Mouse (Mus musculus): ENCODE data around the gene Mllt6.
"Not testable (repeated sequence)": the region's sequence is repeated elsewhere in the genome, so short reads cannot be mapped to it uniquely, and the experiment has no call there.

The Mllt6 gene

GRCm38 (mm10) chr11:97644834-97645233 lies 18.4 kb upstream of the Mllt6 start:
- DNase-seq (ENCODE audit: low read depth, low spot score): peak; percentile 81

GRCm38 (mm10) chr11:97648541-97648940 lies 14.7 kb upstream of the Mllt6 start:
- DNase-seq (ENCODE audit: low read depth, low spot score): not testable (repeated sequence)

- peak; percentile 76 for DNase-seq (ENCODE audit: low read depth, low spot score)
These were observed 12.9 kb upstream of the Mllt6 start for GRCm38 (mm10) chr11:97650341-97650740.

GRCm38 (mm10) chr11:97653376-97653775 lies 9.8 kb upstream of the Mllt6 start:
- DNase-seq (ENCODE audit: low read depth, low spot score): not testable (repeated sequence)

- no peak for DNase-seq (ENCODE audit: low read depth, low spot score)
These were observed 9.0 kb upstream of the Mllt6 start for GRCm38 (mm10) chr11:97654210-97654609.

- DNase-seq (ENCODE audit: low read depth, low spot score): no peak
These were observed 6.8 kb upstream of the Mllt6 start for GRCm38 (mm10) chr11:97656269-97656971.

GRCm38 (mm10) chr11:97657184-97657945 lies 5.8 kb upstream of the Mllt6 start:
- no peak for DNase-seq (ENCODE audit: low read depth, low spot score)

GRCm38 (mm10) chr11:97657967-97658366 lies 5.2 kb upstream of the Mllt6 start:
- DNase-seq (ENCODE audit: low read depth, low spot score): not testable (repeated sequence)

GRCm38 (mm10) chr11:97658751-97659266 lies 4.4 kb upstream of the Mllt6 start:
- no peak for DNase-seq (ENCODE audit: low read depth, low spot score)

GRCm38 (mm10) chr11:97659267-97659989 lies 3.8 kb upstream of the Mllt6 start:
- no peak for DNase-seq (ENCODE audit: low read depth, low spot score)

GRCm38 (mm10) chr11:97659990-97660714 lies 3.1 kb upstream of the Mllt6 start:
- DNase-seq (ENCODE audit: low read depth, low spot score): peak; percentile 93

GRCm38 (mm10) chr11:97660734-97661647 lies 2.2 kb upstream of the Mllt6 start:
- no peak for DNase-seq (ENCODE audit: low read depth, low spot score)

GRCm38 (mm10) chr11:97661648-97662133 lies 1.5 kb upstream of the Mllt6 start:
- DNase-seq (ENCODE audit: low read depth, low spot score): no peak

- no peak for DNase-seq (ENCODE audit: low read depth, low spot score)
These were observed 864 bp upstream of the Mllt6 start for GRCm38 (mm10) chr11:97662207-97662892.

GRCm38 (mm10) chr11:97663528-97664338 lies 519 bp downstream of the Mllt6 start:
- peak; percentile 46 for DNase-seq (ENCODE audit: low read depth, low spot score)

GRCm38 (mm10) chr11:97664339-97664665 lies 1.1 kb downstream of the Mllt6 start:
- no peak for DNase-seq (ENCODE audit: low read depth, low spot score)

GRCm38 (mm10) chr11:97664771-97665240 lies 1.6 kb downstream of the Mllt6 start:
- no peak for DNase-seq (ENCODE audit: low read depth, low spot score)

GRCm38 (mm10) chr11:97665431-97665830 lies 2.2 kb downstream of the Mllt6 start:
- no peak for DNase-seq (ENCODE audit: low read depth, low spot score)

GRCm38 (mm10) chr11:97666221-97666620 lies 3.0 kb downstream of the Mllt6 start:
- DNase-seq (ENCODE audit: low read depth, low spot score): peak; percentile 58
